Mouse (Mus musculus) lung, postnatal 10 days (tissue): ENCODE results near the gene Slc16a1.

Source experiments
- DNase-seq: peaks from one replicate; pipeline ENCODE4 v3.0.0; 2021

Slc16a1 gene

GRCm38 (mm10) chr3:104639749-104640368 lies 1.4 kb downstream of the Slc16a1 start:
- no peak for DNase-seq

GRCm38 (mm10) chr3:104640855-104641254 lies 2.4 kb downstream of the Slc16a1 start:
- DNase-seq = no peak

GRCm38 (mm10) chr3:104641313-104641712 lies 2.8 kb downstream of the Slc16a1 start:
- no peak for DNase-seq

GRCm38 (mm10) chr3:104643113-104643512 lies 4.6 kb downstream of the Slc16a1 start:
- DNase-seq = no peak

- DNase-seq = peak; percentile 68
These were observed 5.4 kb downstream of the Slc16a1 start for GRCm38 (mm10) chr3:104643810-104644270.

GRCm38 (mm10) chr3:104644371-104644770 lies 5.9 kb downstream of the Slc16a1 start:
- DNase-seq = no peak

- no peak for DNase-seq
These were observed 15.8 kb downstream of the Slc16a1 start for GRCm38 (mm10) chr3:104654219-104654618.

- no peak for DNase-seq
These were observed 16.5 kb downstream of the Slc16a1 start for GRCm38 (mm10) chr3:104654921-104655320.

- DNase-seq = no peak
These were observed 20.2 kb downstream of the Slc16a1 start for GRCm38 (mm10) chr3:104658706-104659105.

GRCm38 (mm10) chr3:104659758-104660157 lies 21.3 kb downstream of the Slc16a1 start:
- DNase-seq = no peak

GRCm38 (mm10) chr3:104660522-104660921 lies 22.1 kb downstream of the Slc16a1 start:
- DNase-seq = no peak

GRCm38 (mm10) chr3:104662007-104662406 lies 23.5 kb downstream of the Slc16a1 start:
- peak; percentile 23 for DNase-seq

GRCm38 (mm10) chr3:104662926-104663325 lies 24.5 kb downstream of the Slc16a1 start:
- no peak for DNase-seq

GRCm38 (mm10) chr3:104666950-104667349 lies 28.5 kb downstream of the Slc16a1 start:
- DNase-seq = peak; percentile 20

GRCm38 (mm10) chr3:104667451-104667850 lies 29.0 kb downstream of the Slc16a1 start:
- no peak for DNase-seq

- no peak for DNase-seq
These were observed 30.5 kb downstream of the Slc16a1 start for GRCm38 (mm10) chr3:104668989-104669388.

- no peak for DNase-seq
These were observed 31.4 kb downstream of the Slc16a1 start for GRCm38 (mm10) chr3:104669856-104670182.

- DNase-seq = peak; percentile 11
These were observed 31.9 kb downstream of the Slc16a1 start for GRCm38 (mm10) chr3:104670183-104671020.

- peak; percentile 9 for DNase-seq
These were observed 33.1 kb downstream of the Slc16a1 start for GRCm38 (mm10) chr3:104671543-104671942.

- no peak for DNase-seq
These were observed 33.6 kb downstream of the Slc16a1 start for GRCm38 (mm10) chr3:104672041-104672440.

- no peak for DNase-seq
These were observed 35.3 kb downstream of the Slc16a1 start for GRCm38 (mm10) chr3:104673642-104674328.

GRCm38 (mm10) chr3:104674329-104675220 lies 36.1 kb downstream of the Slc16a1 start:
- DNase-seq = peak; percentile 73
